Mouse (Mus musculus) lung, embryonic 14.5 days (tissue): ENCODE data around the gene Ppil1. TPM values are rescaled to one million over a fixed set of nuclear protein-coding genes. Genes with fewer than 3 reads are reported as not detected.

Source experiments
- ATAC-seq: fragments of 200-750 bp; cut with Nextera tagmentation; 2 replicates; pipeline ENCODE4 v1.8.0; 2017; ENCODE audit warnings: mild to moderate bottlenecking, moderate TSS enrichment, moderate library complexity; ENCODE audit not compliant: insufficient read depth
- DNase-seq: peaks from one replicate; pipeline ENCODE4 v3.0.0-alpha.2; 2015
- H3K27ac ChIP-seq: fragments of 300-500 bp; sonication (generic); 2 replicates; pipeline ENCODE4 v1.5.1; 2014; ENCODE audit warnings: low read depth, mild to moderate bottlenecking, moderate library complexity
- H3K27me3 ChIP-seq: fragments of 300-500 bp; sonication (generic); 2 replicates; pipeline ENCODE4 v1.6.1; 2014; ENCODE audit warnings: low read length, control low read depth; ENCODE audit not compliant: insufficient read depth
- H3K36me3 ChIP-seq: fragments of 300-500 bp; sonication (generic); 2 replicates; pipeline ENCODE4 v1.6.1; 2014; ENCODE audit warnings: control low read depth; ENCODE audit not compliant: insufficient read depth
- H3K4me1 ChIP-seq: fragments of 300-500 bp; sonication (generic); 2 replicates; pipeline ENCODE4 v1.6.1; 2014; ENCODE audit warnings: antibody characterized with exemption, control low read depth; ENCODE audit not compliant: insufficient read depth
- H3K4me2 ChIP-seq: fragments of 300-500 bp; sonication (generic); 2 replicates; pipeline ENCODE4 v1.6.1; 2014; ENCODE audit warnings: mild to moderate bottlenecking
- H3K4me3 ChIP-seq: fragments of 300-500 bp; sonication (generic); 2 replicates; pipeline ENCODE4 v1.5.1; 2014; ENCODE audit warnings: low read depth, low read length
- H3K9ac ChIP-seq: fragments of 300-500 bp; sonication (generic); 2 replicates; pipeline ENCODE4 v1.6.1; 2014
- H3K9me3 ChIP-seq: fragments of 300-500 bp; sonication (generic); 2 replicates; pipeline ENCODE4 v1.6.1; 2016; ENCODE audit warnings: low read depth, low read length, control low read depth
- CTCF ChIP-seq: IDR thresholded peaks from 2 replicates; pipeline ENCODE4 v1.5.1; 2016; ENCODE audit warnings: antibody characterized with exemption, low read depth
- WGBS: fragments of 180-500 bp; shearing (Covaris S2); extraction: QIAGEN DNeasy Blood & Tissue Kit; methylation state at CpG from one replicate; pipeline ENCODE4 v1.1.7; 2014; 5-methylcytosine and 5-hydroxymethylcytosine counted together
- polyA plus RNA-seq: library from polyadenylated mRNA; unstranded; fragments of >200 nt; fragmentation: Nextera tagmentation; extraction: Ambion mirVana; gene quantifications from 2 replicates; pipeline ENCODE4 v1.2.1, GENCODE M21; 2014

Gene Ppil1
- polyA plus RNA-seq, 1 experiment from 2014 or later: 162 TPM

GRCm38 (mm10) chr17:29297813-29298212 lies 33.8 kb upstream of the Ppil1 start:
- peak; percentile 35; the same call in 1 of the 2 replicates for TF ChIP-seq CTCF
- 0 out of 2 replicates have a peak, but pooled peaks have one; percentile 21 for ATAC-seq
- DNase-seq: no peak
- no peak overlapping the region for H3K9ac ChIP-seq
- H3K4me1 ChIP-seq: no peaks in the 10 kb centered on the region
- peak overlapping the region; percentile 65 for H3K27ac ChIP-seq
- H3K27me3 ChIP-seq: no peaks in the 10 kb centered on the region
- no peak overlapping the region for H3K4me3 ChIP-seq
- H3K9me3 ChIP-seq: no peaks in the 10 kb centered on the region
- H3K4me2 ChIP-seq: no peak overlapping the region
- 65% methylated on average over 6 of the region's 6 CpGs for WGBS
- peaks cover 53% of the 10 kb centered on the region for H3K36me3 ChIP-seq

GRCm38 (mm10) chr17:29297321-29297720 lies 33.3 kb upstream of the Ppil1 start:
- no peaks in the 10 kb centered on the region for H3K9me3 ChIP-seq
- no peak overlapping the region for H3K9ac ChIP-seq
- no peak for ATAC-seq
- DNase-seq: no peak
- no peak overlapping the region for H3K4me2 ChIP-seq
- no peaks in the 10 kb centered on the region for H3K27me3 ChIP-seq
- TF ChIP-seq CTCF: no peak
- WGBS: 64% methylated on average over 10 of the region's 10 CpGs
- H3K4me3 ChIP-seq: no peak overlapping the region
- H3K27ac ChIP-seq: peak overlapping the region; percentile 65
- peaks cover 53% of the 10 kb centered on the region for H3K36me3 ChIP-seq
- H3K4me1 ChIP-seq: no peaks in the 10 kb centered on the region

GRCm38 (mm10) chr17:29295835-29296234 lies 31.8 kb upstream of the Ppil1 start:
- Histone ChIP-seq H3K4me1 (no peaks in the 10 kb centered on the region), H3K27ac (no peak overlapping the region), H3K27me3 (no peaks in the 10 kb centered on the region), H3K9ac (no peak overlapping the region), H3K36me3 (peaks cover 48% of the 10 kb centered on the region), H3K4me3 (no peak overlapping the region), H3K9me3 (no peaks in the 10 kb centered on the region), H3K4me2 (no peak overlapping the region)
- ATAC-seq (no peak), DNase-seq (no peak)
- WGBS: 57% methylated on average over 5 of the region's 5 CpGs
- TF ChIP-seq CTCF: no peak

GRCm38 (mm10) chr17:29293807-29294605 lies 30.0 kb upstream of the Ppil1 start:
- ATAC-seq: no peak
- H3K9ac ChIP-seq: no peak overlapping the region
- no peak for TF ChIP-seq CTCF
- DNase-seq: no peak
- no peak overlapping the region for H3K27ac ChIP-seq
- no peaks in the 10 kb centered on the region for H3K4me1 ChIP-seq
- H3K9me3 ChIP-seq: no peaks in the 10 kb centered on the region
- H3K27me3 ChIP-seq: no peaks in the 10 kb centered on the region
- H3K4me3 ChIP-seq: no peak overlapping the region
- WGBS: 79% methylated on average over 9 of the region's 9 CpGs
- H3K4me2 ChIP-seq: no peak overlapping the region
- peaks cover 40% of the 10 kb centered on the region for H3K36me3 ChIP-seq

GRCm38 (mm10) chr17:29292996-29293395 lies 29.0 kb upstream of the Ppil1 start:
- no peak overlapping the region for H3K9ac ChIP-seq
- no peaks in the 10 kb centered on the region for H3K4me1 ChIP-seq
- peaks cover 32% of the 10 kb centered on the region; the same call in 1 of the 2 replicates for H3K36me3 ChIP-seq
- H3K27ac ChIP-seq: no peak overlapping the region
- no peak overlapping the region for H3K4me3 ChIP-seq
- TF ChIP-seq CTCF: no peak
- WGBS: 68% methylated on average over 3 of the region's 3 CpGs
- H3K4me2 ChIP-seq: no peak overlapping the region
- H3K9me3 ChIP-seq: no peaks in the 10 kb centered on the region
- DNase-seq (no peak), ATAC-seq (no peak)
- H3K27me3 ChIP-seq: no peaks in the 10 kb centered on the region

- no peak for ATAC-seq
- no peak for TF ChIP-seq CTCF
- WGBS: 92% methylated on average over 7 of the region's 7 CpGs
- DNase-seq: no peak
- Histone ChIP-seq H3K4me1 (no peaks in the 10 kb centered on the region), H3K4me2 (no peak overlapping the region), H3K9ac (no peak overlapping the region), H3K4me3 (no peak overlapping the region), H3K36me3 (peaks cover 28% of the 10 kb centered on the region; the same call in 1 of the 2 replicates), H3K27me3 (no peaks in the 10 kb centered on the region), H3K9me3 (no peaks in the 10 kb centered on the region), H3K27ac (no peak overlapping the region)
Measured at GRCm38 (mm10) chr17:29291793-29292192, 27.8 kb upstream of the Ppil1 start.

GRCm38 (mm10) chr17:29282216-29282952 lies 18.4 kb upstream of the Ppil1 start:
- H3K9ac ChIP-seq: no peak overlapping the region
- TF ChIP-seq CTCF: no peak
- H3K4me2 ChIP-seq: no peak overlapping the region
- no peaks in the 10 kb centered on the region for H3K9me3 ChIP-seq
- H3K27ac ChIP-seq: no peak overlapping the region
- DNase-seq: no peak
- peaks cover 34% of the 10 kb centered on the region; the same call in 1 of the 2 replicates for H3K36me3 ChIP-seq
- ATAC-seq: no peak
- H3K4me1 ChIP-seq: no peaks in the 10 kb centered on the region
- no peak overlapping the region for H3K4me3 ChIP-seq
- 63% methylated on average over 21 of the region's 21 CpGs for WGBS
- H3K27me3 ChIP-seq: no peaks in the 10 kb centered on the region
